Mouse (Mus musculus) layer of hippocampus, postnatal 14 days (tissue): Measurements from ENCODE around the gene Arf3. TPM values are rescaled to one million over a fixed set of nuclear protein-coding genes. Genes with fewer than 3 reads are reported as not detected.

Experiments
- DNase-seq, 2 experiments: peaks; one replicate each; pipeline ENCODE4 v3.0.0; 2021 to 2022; ENCODE audit warnings: low spot score in 2 of 2, mixed read lengths in 1 of 2
- total RNA-seq, 2 experiments: library from RNA; stranded (reverse); gene quantifications; 2 replicates each; pipeline ENCODE4 v1.2.3; 2021

Arf3 gene
- total RNA-seq, 2 experiments from 2014 or later, result 791 to 794 TPM

DNA sequence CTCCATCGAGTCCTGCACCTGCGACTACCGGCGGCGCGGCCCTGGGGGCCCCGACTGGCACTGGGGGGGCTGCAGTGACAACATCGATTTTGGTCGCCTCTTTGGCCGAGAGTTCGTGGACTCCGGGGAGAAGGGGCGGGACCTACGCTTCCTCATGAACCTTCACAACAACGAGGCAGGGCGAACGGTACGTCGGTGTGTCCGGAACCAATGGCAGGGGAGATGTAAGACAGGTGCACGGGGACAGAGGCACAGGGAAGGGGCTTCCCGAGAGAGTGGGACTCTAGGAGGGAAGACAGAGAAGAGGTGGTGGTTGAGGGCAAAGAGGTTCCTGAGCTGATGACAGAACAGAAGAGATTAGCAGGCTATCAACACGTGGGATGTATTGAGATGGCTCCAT lies 28.8 kb upstream of the Arf3 start:
- no peak for DNase-seq

GRCm38 (mm10) chr15:98791221-98791620 lies 28.2 kb upstream of the Arf3 start:
- no peak for DNase-seq

GRCm38 (mm10) chr15:98790761-98791160 lies 27.7 kb upstream of the Arf3 start:
- no peak for DNase-seq

DNA sequence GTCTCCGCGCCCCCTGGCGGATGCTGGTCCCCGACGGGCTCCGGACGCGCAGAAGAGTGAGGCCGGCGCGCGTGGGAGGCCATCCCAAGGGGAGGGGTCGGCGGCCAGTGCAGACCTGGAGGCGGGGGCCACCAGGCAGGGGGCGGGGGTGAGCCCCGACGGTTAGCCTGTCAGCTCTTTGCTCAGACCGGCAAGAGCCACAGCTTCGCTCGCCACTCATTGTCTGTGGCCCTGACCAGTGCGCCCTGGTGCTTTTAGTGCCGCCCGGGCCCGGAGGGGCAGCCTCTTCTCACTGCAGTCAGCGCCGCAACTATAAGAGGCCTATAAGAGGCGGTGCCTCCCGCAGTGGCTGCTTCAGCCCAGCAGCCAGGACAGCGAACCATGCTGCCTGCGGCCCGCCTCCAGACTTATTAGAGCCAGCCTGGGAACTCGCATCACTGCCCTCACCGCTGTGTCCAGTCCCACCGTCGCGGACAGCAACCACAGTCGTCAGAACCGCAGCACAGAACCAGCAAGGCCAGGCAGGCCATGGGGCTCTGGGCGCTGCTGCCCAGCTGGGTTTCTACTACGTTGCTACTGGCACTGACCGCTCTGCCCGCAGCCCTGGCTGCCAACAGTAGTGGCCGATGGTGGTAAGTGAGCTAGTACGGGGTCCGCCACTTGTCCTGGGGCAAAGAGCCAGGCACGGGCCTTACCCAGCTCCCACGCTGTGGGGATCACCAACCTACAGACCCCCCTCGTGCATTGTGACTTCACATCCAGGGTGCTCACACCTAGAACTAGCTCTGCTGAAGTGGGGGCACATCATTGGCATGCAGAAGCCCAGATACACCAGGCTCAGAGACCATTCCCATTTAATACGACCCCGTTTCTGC lies 26.9 kb upstream of the Arf3 start, which contains the start of gene Wnt1:
TSS of gene Wnt1 (plus strand) at position 197 of the 875 bp plus-strand sequence.
- no peak for DNase-seq

DNA sequence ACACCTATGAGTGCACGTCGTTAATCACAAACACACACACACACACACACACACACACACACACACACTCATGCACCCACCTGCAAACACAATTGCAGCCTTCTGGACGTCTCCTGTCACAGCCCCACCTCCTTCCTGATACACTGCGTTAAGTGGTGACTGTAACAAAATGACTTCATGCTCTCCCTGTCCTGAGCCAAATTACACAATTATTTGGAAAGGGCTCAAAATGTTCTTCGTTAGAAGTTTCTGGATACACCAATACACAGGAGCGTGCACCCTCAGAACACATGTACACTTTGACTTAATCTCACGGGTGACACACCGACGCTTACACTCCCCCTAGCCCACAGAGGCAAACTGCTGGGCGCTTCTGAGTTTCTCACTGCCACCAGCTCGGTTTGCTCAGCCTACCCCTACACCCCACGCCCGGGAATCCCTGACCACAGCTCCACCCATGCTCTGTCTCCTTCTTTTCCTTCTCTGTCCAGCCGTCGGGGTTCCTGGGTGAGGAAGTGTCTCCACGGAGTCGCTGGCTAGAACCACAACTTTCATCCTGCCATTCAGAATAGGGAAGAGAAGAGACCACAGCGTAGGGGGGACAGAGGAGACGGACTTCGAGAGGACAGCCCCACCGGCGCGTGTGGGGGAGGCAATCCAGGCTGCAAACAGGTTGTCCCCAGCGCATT lies 26.1 kb upstream of the Arf3 start:
- DNase-seq, result no peak

DNA sequence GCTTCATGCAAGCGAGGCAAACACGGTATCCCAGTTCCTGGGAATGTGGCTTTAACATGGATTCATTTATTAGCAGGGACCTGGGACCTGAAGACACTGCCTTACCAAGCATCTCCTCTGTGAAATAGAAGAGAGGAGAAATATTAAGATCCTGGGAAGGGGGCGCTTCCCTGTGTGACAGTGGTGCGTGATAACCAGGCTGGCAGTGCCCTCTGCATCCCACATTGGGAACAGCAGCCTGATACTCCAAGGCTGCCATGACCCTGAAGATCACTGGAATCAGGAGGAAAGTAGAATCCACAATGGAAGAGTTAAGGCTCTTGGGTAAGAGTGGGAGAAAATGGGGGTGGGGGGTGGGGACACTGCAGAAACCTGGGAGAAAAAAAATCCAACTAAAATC lies 24.9 kb upstream of the Arf3 start:
- no peak for DNase-seq

- no peak for DNase-seq
Observed at GRCm38 (mm10) chr15:98785744-98786143, 22.7 kb upstream of the Arf3 start.

DNA sequence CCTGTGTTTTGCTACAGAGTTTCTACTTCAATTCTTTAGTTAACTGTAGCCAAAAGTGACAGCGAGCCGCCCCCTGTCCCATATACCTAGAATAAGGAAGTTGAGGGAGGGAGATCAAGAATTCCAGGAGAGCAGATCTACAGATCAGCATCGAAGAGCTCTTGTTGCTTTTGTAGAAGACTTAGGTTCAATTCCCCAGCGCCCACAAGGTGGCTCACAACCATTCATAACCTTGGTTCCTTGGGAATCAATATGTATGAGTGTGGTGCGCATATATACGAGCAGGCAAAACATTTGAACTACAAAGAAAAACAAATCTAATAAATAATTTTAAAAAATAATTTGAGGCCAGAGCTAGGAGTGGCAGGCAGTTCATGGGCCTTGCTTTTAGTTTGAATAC lies 18.2 kb upstream of the Arf3 start:
- no peak for DNase-seq

- DNase-seq, result no peak
Observed at GRCm38 (mm10) chr15:98780573-98780972, 17.6 kb upstream of the Arf3 start.

DNA sequence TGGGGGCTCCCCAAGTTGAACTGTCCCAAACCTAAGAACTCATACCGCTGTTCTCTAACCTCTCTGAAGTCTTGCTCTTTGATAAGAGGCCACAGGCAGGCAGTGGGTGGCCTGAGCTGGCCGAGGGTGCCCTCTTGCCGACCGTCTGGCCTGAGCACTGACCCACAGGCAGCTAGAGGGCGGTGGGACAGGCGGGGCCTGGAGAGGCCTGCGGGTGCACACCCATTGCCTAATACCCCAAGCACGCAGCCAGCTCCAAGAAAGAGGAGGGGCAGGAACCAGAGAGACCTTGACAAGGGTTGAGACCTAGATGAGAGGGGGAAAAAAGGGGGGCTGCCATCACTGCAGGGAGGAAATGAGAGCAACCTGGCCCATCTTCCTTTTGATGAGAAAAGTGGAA lies 17.1 kb upstream of the Arf3 start:
- DNase-seq, result no peak

DNA sequence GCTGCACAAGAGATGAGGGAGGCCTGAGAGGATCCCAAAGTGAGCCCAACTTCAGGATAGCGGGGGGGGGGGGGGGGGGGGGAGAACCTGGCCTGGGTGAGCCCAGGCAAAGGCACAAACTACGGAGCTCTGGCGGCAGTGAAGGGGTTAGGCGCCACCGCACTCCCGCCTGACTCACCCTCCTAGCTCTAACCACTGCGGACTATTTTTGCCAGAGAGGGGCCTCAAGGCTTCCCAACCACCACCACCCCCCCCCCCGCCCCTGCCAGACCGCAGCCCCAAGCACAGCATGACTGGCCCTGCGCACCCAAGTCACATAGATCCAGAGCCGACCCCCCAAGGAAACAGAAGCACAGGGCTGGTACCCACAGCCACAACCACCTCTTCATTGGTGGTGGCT lies 15.8 kb upstream of the Arf3 start:
- DNase-seq, result no peak

DNA sequence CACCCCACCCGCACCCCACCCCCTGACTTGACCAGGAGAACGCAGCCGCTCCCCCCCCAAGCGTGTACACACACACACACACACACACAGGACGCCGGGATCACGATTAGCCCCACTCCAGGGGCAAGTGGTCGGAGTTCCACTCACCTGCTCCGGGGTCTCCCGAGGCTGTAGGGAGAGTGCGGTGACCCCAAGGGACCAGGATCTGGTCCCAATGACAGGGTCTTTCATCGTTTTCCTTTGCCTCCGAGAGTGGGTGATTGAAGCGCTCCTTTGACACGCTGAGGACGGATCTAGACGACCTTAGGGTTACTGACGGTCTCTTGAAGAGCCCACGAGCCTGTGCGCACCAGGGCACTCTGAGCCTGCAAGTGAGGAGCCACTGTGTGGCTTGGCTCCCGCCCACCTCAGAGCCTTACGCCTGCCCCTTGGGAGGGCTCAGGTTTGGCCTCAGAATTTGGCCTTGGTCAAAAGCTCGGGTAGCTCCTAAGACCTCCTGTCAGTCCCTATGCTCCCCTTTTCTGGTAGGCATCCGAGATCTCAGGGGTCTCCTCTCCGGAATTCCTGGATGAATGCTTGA lies 15.3 kb upstream of the Arf3 start:
- no peak for DNase-seq

GRCm38 (mm10) chr15:98777762-98778161 lies 14.7 kb upstream of the Arf3 start, which contains the start of gene Wnt10b:
TSS of gene Wnt10b (minus strand) at chr15:98778150.
- no peak for DNase-seq

- DNase-seq, result no peak
Observed at GRCm38 (mm10) chr15:98777005-98777616, 14.1 kb upstream of the Arf3 start.

- DNase-seq, result no peak
Observed at GRCm38 (mm10) chr15:98776280-98777004, 13.4 kb upstream of the Arf3 start.

- DNase-seq, result no peak
Observed at GRCm38 (mm10) chr15:98775533-98775932, 12.5 kb upstream of the Arf3 start.

DNA sequence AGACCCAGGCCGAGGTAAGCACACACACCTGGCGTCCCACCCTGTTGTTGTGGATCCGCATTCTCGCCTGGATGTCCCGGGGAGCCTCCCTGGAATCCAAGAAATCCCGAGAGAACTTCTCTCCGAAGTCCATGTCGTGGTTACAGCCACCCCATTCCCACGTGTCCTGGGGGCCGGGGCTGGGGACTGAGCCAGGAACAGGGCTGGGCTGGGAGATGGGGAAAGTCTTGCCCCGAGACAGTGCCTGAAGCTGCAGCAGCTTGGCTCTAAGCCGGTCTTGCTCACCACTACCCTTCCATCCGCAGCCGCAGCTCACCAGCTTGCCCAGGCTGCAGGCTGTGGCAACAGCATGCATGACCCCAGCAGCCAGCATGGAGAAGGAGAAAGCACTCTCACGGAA lies 11.1 kb upstream of the Arf3 start:
- no peak for DNase-seq

DNA sequence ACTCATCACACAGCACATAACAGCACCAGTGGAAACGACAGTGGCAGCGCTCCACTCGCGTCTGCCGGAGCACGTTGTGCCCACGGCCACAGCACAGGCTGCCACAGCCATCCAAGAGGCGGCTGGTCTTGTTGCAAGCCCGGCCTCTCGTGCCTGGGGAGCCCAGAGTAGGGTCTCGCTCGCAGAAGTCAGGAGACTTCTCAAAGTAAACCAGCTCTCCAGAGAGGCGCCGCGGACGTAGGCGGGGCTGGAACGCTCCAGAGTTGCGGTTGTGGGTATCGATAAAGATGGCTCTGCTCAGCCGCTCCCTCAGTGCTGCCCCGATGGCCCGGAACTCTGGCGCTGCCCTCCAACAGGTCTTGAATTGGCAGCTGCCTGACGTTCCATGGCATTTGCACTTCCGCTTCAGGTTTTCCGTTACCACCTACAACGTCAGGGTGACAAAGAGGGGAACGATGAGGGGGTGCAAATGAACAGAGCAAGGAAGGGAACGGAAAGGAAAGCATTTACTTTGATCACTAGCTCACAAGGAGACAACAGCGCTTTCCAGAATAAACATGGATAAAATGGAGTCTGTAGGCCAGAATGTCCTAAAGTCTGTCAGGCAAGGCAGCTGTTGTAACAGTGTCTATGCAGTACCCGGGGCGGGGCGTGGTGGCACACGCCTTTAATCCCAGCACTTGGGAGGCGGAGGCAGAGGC lies 9.6 kb upstream of the Arf3 start:
- DNase-seq, result no peak

DNA sequence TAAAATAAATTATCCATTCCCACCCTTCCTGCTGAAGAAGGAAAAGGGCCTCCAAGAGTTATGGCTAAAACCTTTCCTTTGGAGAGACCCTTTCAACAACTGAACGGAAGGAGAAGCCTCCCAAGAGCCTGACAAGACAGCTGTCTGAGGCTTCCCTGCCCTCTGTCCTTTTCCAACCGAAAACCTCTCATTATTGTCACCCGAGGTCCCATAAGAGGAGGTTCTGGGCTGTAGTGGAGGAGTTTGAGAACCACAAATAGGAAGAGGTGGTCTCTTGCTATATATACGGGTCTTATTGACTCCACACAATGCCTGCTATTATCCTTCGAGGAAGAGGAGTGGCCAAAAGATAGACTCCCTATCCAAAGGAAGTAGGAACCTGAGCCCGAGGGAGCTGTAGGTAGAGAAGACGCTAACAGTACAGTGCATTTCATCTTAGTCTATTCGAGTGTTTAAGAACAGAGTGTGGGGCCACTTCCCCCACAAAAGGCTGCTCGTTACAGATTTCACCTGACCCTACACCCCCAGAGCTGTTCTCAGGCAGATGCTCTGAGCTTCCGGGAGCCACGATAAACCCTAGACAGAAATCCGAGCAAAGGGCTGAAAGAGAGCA lies 8.9 kb upstream of the Arf3 start:
- DNase-seq, result no peak

DNA sequence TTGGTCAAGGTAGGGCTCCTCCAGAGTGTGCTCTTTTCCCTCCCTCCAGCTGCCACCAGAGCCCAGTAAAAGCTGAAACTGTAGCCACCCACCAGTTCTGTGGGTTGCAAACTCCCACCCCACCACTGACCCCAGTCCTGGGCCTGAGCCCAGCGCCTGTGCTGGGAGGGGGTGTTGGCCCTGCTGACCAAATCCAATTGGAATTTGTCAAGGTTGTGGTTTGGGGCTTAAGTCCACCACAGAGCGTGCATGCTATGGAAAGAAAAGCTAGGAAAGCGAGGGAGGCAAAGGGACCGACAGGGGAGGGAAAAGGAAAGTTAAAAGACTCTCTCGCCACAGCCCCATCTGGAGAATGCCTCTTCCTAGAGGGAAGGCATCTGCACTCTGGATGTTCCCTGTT lies 5.2 kb upstream of the Arf3 start:
- DNase-seq, result no peak
